Mouse (Mus musculus) lung, postnatal 14 days (tissue): ENCODE measurements around the gene Ppat.
"Not testable (repeated sequence)": the region's sequence is repeated elsewhere in the genome, so short reads cannot be mapped to it uniquely, and the experiment has no call there.

ENCODE experiments used
- DNase-seq: peaks from one replicate; pipeline ENCODE4 v3.0.0; 2021

Gene Ppat

GRCm38 (mm10) chr5:76947142-76947541 is 4.2 kb downstream of the Ppat start:
- no peak for DNase-seq

- no peak for DNase-seq
These were observed 5.7 kb downstream of the Ppat start for GRCm38 (mm10) chr5:76945678-76946033.

GRCm38 (mm10) chr5:76944965-76945677 is 6.3 kb downstream of the Ppat start:
- no peak for DNase-seq

GRCm38 (mm10) chr5:76942505-76942904 is 8.9 kb downstream of the Ppat start:
- no peak for DNase-seq

- DNase-seq: no peak
These were observed 9.4 kb downstream of the Ppat start for GRCm38 (mm10) chr5:76941975-76942374.

DNA sequence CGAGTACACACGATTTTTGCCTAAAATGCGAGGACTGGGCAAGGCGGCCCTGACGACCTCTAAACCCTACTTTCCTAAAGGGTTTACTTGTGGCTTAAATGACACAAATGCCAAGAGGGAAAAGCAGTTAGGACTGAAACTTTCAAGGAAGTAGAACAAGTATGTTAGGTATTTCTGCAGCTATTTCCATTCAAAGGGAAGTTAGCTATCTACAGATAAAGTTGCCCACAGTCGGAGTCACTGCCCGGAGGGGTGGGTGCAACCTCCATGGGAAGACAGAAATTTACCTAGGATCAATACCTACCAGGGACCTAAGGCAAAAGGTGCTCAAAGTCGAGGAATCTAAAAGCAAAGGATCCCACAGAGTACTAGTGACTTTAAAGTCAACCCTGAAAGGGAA is 11.7 kb downstream of the Ppat start:
- DNase-seq: no peak

- no peak for DNase-seq
These were observed 22.0 kb downstream of the Ppat start for GRCm38 (mm10) chr5:76929180-76929877.

- DNase-seq: peak; percentile 28
These were observed 23.1 kb downstream of the Ppat start for GRCm38 (mm10) chr5:76928124-76928832.

DNA sequence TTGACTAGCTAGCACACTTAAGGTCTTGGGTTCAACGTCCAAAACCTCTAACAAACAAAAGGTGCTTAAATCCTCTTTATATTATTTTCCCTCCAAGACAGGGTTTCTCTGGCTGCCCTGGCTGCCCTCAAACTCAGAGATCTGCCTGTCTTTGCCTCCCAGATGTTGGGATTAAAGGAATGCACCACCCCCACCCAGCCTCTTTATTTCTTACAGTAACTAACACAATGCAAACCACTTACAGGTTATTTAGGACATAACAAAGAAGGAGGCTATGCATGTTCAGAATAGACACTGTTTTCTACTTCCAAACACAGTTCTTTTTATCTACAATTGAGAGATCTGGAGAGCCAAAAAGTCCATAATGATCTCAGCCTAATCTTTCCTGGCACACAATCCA is 27.1 kb downstream of the Ppat start:
- DNase-seq: no peak

DNA sequence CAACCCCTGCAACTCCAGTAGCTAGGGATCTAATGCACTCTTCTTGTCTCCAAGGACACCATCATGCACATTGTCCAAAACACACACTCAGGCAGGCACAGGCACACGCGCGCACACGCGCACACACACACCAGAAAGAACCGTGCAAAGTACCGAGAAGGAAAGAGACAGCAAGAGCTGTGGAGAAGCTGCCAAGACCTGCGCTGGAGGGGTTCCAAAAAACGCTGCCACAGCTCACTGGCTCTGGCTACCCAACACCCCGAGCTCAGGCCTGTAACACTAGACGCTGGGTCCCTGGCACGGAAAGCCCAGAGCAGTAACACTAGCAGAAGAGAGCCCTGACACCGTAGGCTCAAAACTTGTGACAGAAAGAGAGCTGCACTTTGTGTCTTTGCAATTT is 27.9 kb downstream of the Ppat start:
- DNase-seq: peak; percentile 15

GRCm38 (mm10) chr5:76922833-76923232 is 28.5 kb downstream of the Ppat start:
- DNase-seq: no peak

- not testable (repeated sequence) for DNase-seq
These were observed 38.9 kb downstream of the Ppat start for GRCm38 (mm10) chr5:76912522-76912921.

DNA sequence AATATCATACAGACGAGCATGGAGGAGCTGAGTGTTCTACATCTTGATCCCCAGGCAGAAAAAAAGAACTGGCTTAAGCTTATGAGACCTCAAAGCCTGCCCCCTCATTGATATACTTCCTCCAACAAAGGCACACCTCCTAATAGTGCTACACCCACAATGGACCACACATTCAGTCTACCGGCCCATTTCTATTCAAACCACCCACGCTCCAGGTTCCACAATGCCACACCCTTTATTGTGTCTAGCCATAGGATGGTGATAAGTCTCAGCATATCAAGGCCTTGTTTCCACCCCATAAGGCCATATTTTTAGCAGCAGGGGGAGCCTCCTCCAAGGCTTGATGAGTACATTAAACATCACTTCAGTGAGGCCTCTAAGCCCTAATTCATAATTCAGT is 40.6 kb downstream of the Ppat start:
- no peak for DNase-seq

- no peak for DNase-seq
These were observed 45.3 kb downstream of the Ppat start for GRCm38 (mm10) chr5:76906155-76906499.

DNA sequence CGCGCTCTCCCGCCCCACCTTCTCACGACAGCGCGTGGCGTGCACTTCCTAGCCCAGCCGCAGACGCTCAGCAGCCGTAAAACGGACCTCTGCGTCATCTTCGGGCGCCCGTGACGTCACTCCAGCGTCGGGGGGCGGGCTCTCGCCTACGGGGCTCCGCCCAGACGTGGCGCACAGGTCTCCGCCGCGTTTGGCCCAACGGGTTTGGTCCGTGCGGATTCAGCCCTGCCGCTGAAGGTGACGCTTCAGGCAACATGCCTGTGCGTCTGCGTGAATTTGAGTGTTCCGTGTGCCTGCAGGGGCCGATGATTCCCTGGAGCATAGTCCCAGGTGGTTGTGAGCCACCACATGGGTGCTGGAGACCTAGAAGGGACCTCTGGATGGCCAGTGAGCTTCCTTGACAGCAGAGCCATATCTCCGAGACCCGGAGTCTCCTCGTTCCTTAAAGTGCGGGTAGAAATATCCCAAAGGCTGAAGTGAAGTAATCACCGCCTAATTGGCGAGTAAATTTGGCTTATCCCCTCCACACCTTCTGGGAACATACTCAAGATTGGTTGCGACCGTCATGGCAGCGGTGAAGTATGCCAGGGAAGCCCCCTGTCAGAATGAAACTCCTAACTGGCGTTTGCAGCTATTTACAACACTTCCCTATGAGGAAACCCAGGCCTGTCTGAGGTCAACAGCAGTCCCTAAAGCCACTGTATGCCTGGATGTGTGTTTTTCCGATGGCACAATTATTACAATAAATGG is 45.8 kb downstream of the Ppat start, which contains the start of gene Aasdh:
Aasdh (minus strand) TSS at position 110 of the 750 bp plus-strand sequence.
- peak; percentile 98 for DNase-seq

- DNase-seq: no peak
These were observed 46.5 kb downstream of the Ppat start for GRCm38 (mm10) chr5:76904713-76905404.

- no peak for DNase-seq
These were observed 49.2 kb downstream of the Ppat start for GRCm38 (mm10) chr5:76902131-76902530.

DNA sequence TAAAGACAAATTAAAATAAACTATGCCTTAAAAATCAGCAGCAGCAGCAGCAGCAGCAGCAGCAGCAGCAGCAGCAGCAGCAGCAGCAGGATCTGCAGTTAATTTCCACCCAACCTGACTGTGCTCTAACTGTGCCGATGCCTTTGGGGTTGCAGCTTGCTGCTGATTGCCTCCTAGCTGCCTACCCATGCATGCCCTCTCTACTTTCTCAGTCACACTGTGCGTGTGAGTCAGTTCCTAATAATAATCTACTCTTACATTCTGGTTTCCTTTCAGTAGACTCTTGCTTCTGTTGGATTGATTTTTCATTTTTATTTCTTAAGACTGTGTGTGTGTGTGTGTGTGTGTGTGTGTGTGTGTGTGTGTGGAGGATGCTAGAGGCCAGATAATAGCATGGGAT is 58.3 kb downstream of the Ppat start:
- no peak for DNase-seq

DNA sequence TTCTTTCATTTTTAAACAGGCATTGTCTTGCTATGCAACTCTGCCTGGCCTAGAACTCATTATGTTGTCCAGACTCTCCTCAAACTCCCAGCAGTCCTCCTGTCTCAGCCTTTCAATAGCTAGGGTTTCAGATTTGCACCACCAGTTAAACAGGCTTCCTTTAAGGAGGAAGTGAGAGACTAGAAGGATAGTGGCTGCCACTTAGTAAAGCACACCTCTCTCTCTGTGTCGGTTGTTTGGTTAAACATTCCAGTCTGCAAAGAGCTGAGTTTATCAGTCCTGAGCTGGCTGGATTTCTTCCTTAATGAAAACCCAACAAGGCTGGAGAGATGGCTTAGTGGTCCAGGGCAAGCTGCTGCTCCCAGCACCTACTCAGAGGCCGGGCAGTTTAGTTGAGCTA is 58.8 kb downstream of the Ppat start:
- DNase-seq: no peak

GRCm38 (mm10) chr5:76887011-76887410 is 64.4 kb downstream of the Ppat start:
- no peak for DNase-seq

GRCm38 (mm10) chr5:76884107-76884506 is 67.3 kb downstream of the Ppat start:
- DNase-seq: no peak

DNA sequence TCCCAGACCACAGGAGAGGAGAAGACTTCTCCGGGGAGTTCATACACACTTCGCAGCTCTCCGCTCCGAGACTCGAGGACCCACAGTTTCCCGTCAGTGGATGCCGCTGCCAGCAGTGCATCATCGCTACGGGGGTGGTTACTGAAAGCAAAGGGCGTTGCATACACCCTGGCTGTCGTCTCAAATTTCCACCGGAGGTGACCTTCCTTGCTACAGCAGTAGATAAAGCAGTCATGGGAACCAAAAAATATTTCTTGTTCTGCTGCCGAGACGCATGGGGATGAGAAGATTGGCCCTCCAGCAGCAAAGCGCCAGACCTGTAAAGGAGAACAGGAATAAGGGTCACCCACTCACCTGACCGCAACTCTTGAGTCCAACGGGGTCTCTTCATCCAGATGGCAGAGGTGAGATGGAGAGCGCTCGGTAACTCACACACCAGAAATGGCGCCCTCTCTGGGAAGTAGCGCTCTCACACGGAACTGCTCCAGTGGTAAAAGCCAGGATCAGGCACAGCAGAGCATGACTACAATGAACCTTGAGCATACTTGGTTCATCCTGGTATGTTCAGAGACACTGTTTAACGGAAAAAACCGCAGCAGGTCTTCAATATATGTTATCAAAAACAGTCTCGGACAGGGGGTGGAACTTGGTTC is 75.1 kb downstream of the Ppat start:
- DNase-seq: no peak
